Mouse (Mus musculus): ENCODE results near the gene Parvb.

Gene Parvb

GRCm38 (mm10) chr15:84217969-84218782 lies 13.7 kb upstream of the Parvb start:
- DNase-seq (ENCODE audit: low spot score) = no peak

GRCm38 (mm10) chr15:84218783-84219271 lies 13.0 kb upstream of the Parvb start:
- no peak for DNase-seq (ENCODE audit: low spot score)

GRCm38 (mm10) chr15:84221539-84221938 lies 10.3 kb upstream of the Parvb start:
- no peak for DNase-seq (ENCODE audit: low spot score)

DNA sequence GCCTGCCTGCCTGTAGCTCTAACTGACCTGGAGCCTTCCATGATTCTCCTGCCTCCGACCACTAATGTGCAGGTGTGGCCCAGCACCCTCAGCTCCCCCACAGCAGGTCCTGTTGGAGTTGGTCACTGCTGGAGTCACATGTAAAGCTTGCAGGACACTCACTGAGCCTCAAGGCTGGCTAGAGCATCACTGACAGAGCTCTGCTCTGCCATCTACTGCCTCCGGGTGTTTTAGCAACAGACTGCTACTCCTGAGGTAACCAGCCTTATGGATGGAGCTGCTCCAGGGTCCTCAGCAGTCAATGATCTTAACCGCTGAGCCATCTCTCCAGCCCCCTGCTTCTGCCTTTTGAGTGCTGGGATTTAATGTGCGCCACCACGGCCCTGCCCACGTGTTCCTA lies 8.4 kb upstream of the Parvb start:
- no peak for DNase-seq (ENCODE audit: low spot score)

DNA sequence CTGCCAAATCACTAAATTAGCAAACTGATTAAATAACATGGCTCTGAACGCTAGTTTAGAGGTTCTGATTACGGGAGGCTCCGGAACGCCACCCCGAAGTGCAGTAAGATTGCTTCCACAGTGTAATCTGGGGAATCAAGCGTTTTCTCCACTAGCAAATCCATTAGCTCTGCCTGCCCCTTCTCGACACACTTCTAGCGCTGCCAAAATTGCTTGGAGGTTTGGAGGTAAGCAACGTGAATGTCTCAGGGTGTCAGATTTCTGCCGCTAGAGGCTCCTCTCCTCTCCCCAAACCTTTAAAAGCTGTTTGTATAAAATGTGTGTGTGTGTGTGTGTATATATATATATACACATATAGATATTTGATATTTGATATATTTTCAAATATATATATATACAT lies 7.1 kb upstream of the Parvb start:
- DNase-seq (ENCODE audit: low spot score) = no peak

DNA sequence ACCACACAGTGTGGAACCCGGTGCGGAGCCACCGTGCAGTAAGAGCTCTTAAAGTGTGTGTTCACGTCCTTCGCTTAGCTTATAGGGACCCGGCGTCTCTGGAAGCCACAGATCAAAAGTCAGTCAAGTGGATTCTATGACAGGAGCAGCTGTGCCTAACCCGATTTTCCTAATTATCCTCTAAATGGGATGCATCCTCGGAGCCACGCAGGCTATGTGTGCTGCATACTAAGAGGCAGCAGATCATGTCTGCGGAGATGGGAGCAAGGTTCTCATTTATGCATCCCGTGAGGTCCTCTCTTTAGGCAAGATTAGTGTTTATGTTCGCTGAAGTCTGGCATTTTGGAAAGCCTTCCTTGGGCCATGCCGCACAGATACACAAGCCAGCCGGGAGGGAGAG lies 4.9 kb upstream of the Parvb start:
- no peak for DNase-seq (ENCODE audit: low spot score)

DNA sequence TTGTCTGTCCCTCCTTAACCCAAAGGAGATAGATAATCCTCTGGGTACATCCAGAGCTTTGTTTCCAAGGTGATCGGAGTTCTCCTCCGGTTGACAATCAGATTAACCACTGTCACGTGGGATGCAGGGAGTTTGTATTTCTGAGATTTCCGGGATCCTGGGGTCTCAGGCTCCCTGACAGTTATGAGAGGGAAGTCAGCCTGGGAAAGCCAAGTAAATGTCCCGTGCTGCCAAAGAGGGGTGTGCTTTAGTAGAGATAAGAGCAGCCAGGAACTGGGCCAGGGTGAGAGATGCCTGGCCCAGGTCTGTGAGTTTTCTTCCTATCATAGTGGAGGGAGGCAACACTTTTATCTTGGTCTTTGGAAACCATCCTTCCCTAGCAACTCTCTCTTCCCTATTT lies 1.2 kb upstream of the Parvb start:
- DNase-seq (ENCODE audit: low spot score) = peak; percentile 58

- DNase-seq (ENCODE audit: low spot score) = peak; percentile 77
Observed at GRCm38 (mm10) chr15:84231113-84231712, 630 bp upstream of the Parvb start.

- DNase-seq (ENCODE audit: low spot score) = no peak
Observed at GRCm38 (mm10) chr15:84232609-84233008, 766 bp downstream of the Parvb start.

DNA sequence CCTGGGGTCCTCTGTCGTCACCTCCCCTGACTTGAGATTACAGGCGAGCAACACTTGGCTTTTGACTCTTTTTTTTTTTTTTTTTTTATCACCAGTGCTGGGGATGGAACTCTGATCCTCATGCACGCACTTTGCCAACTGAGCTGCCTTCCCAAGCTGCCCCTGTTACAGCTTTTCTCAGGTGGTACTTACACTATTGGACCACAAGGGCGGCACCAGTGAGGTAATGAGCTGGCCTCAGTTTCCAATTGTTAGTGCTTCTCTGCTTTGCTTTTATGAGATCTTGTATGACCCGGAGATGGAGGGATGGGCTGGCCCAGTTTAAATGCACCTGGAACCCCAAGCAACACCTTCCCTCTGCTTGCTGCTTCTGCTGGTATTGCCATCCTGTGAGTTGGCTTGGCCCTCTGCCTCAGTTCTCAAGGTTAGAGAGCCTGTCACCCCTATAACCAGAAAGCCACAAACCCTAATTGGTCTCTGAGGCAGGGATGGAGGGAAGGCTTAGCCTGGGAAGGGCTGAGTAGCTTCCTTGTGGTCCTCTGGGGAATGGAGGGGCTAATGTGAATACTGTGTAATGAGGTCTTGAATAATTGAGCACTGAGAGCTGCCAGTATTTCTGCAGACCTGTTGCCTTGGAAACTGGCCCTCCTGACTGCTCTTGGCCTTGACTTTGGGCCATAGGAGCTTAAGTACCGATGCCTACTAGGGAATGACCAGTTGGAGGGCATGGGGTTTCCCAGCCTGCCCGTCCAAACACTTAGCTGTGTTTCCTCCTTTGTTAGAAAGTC lies 3.1 kb downstream of the Parvb start:
- DNase-seq (ENCODE audit: low spot score) = no peak

DNA sequence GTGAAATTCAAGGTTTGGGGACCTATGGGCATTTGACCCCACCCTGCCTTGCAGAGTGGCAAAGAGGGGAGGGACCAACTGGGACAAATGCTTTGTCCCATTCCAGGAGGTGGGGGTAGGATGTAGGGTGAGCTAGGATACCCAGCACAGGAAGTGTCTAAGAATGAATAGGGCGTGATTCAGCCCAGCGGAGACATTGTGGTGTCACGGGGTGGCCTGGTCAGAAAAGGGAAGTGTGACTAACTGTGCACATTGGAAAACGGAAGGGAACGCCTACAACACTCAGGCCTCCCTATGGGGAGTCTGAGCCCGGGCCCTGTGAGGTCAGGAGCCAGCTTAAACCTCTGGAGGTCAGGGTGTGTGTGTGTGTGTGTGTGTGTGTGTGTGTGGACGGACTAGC lies 3.8 kb downstream of the Parvb start:
- DNase-seq (ENCODE audit: low spot score) = no peak

GRCm38 (mm10) chr15:84238552-84238951 lies 6.7 kb downstream of the Parvb start:
- no peak for DNase-seq (ENCODE audit: low spot score)

DNA sequence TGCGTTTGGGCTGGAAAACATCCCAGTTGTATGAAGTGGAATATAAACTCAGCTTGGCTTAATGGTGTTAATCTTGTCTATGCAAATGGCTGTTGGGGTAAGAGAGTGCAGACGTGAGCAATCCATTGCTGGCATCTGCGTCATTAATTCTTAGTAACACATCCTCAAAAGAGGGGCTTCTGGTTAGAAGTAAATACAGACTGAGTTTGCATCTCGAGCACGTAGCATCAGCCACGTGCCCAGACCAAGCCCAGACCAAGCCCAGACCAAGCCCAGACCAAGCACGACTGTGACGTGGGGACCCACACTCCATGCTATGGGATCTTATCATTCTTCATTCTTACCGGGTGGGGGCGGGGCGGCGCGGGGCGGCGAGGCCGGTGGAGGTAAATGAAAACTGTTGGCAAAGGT lies 7.2 kb downstream of the Parvb start:
- no peak for DNase-seq (ENCODE audit: low spot score)

DNA sequence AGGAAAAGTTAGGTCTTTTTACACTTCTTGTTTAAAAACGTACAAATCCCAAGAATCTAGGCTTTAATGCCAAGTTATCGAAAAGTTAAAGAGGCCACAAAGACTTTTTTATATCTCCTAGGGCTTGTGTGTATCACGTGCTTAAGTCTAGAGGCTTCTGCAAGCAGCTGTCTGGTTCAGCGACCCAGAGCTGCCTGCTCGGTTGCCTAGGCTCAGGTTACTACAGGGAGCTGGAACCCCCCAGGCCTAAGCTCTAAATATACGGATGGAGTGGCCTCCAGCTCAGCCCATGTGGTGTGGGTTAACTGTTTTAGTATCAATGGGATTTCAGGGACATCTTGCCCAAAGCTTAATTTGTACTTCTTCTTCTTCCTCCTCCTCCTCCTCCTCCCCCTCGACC lies 9.7 kb downstream of the Parvb start:
- no peak for DNase-seq (ENCODE audit: low spot score)

- no peak for DNase-seq (ENCODE audit: low spot score)
Observed at GRCm38 (mm10) chr15:84245104-84245503, 13.3 kb downstream of the Parvb start.

DNA sequence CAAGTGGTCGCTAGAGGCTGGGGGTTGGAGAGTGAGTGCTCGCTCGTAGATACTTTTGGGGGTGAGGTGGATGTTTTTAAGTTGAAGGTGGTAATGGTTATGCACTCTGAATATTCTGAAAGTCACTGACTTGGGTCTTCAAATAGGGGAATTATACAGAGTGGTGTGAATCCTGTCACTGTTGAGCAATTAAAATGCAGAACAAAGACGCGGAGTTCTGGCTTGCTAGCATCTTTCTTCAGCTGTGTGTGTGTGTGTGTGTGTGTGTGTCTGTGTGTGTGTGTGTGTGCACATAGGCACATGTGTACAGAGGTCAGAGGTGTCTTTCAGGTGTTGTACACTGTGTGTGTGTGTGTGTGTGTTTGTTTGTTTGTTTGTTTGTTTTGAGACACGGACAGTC lies 14.4 kb downstream of the Parvb start:
- no peak for DNase-seq (ENCODE audit: low spot score)

- DNase-seq (ENCODE audit: low spot score) = no peak
Observed at GRCm38 (mm10) chr15:84247309-84247708, 15.5 kb downstream of the Parvb start.

- no peak for DNase-seq (ENCODE audit: low spot score)
Observed at GRCm38 (mm10) chr15:84251227-84251626, 19.4 kb downstream of the Parvb start.

DNA sequence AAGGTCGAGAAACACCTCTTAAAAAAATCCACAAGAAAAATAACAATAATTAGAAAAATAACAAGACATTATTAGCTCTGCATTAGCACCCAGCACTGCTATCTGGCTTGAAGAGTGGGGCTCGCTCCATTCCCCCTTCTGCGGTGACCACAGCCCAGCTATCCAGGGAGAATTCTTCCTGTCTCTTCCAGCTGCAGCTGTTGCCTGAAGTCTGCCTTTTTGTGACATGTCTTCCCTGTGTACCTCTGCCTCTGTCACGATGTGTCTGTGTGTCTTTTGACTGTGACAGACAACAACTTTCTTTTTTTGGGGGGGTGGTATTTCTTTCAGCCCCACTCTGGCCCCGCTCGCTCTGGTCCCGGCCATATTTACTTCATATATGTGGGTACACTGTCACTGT lies 20.8 kb downstream of the Parvb start:
- DNase-seq (ENCODE audit: low spot score) = no peak

DNA sequence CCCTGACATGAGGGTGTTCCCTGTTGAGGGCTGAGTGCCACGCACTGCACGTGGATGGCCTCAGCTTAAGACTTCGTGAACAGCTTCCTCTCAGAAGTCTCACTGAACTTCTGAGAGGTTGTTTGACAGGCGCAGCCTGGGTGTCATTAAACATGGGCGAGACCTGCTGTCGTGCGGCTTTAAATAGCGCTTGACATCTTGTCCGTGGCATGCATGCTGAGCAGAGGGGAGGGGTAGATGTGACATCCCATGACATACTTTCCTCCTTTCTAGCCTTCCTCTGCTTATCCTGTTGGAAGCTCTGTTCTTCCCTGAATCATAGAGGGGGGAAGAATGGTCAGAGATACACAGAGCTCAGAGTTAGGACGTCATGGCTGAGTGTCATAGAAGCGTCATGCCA lies 21.9 kb downstream of the Parvb start:
- no peak for DNase-seq (ENCODE audit: low spot score)

- no peak for DNase-seq (ENCODE audit: low spot score)
Observed at GRCm38 (mm10) chr15:84254387-84254786, 22.5 kb downstream of the Parvb start.

DNA sequence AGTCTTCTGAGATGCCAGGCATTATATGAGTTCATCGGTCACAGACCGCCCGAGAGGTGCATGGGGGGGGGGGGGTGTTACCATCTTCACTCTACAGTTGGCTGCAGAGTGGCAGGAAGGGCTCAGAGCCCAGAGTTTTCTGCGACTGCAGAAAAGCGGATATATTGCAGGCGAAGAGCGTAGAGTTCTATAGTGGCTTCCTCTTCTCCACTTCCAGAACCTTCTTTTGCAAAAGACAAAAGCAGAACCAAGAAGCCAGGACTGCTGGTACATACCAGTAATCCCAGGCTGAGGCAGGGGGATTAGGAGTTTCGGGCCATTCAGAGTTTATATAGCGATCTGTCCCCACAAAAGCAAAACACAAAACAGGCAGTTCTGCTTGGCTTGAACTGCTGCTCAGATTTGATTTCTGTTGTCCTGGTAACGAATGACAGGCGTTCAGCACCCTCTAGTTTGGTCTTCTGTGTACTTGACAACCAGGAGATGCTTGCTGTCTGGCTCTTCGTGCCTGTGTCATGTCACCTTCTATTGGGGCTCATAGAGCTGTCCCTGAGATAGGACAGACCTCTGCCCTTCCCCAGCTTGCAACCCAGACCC lies 24.5 kb downstream of the Parvb start:
- DNase-seq (ENCODE audit: low spot score) = no peak
